Mouse (Mus musculus) T-helper 2 cell (primary cell): Measurements from ENCODE around the gene Gadd45g.
"Not testable (repeated sequence)": the region's sequence is repeated elsewhere in the genome, so short reads cannot be mapped to it uniquely, and the experiment has no call there.

ENCODE experiments used
- in situ Hi-C: fragments of 300-600 bp; cut with MboI, MseI; formaldehyde crosslinking; loops from one replicate; pipeline ENCODE4 v1.15.1; 2025; ENCODE audit warnings: high pct_unique_total_duplicates

The Gadd45g gene

DNA sequence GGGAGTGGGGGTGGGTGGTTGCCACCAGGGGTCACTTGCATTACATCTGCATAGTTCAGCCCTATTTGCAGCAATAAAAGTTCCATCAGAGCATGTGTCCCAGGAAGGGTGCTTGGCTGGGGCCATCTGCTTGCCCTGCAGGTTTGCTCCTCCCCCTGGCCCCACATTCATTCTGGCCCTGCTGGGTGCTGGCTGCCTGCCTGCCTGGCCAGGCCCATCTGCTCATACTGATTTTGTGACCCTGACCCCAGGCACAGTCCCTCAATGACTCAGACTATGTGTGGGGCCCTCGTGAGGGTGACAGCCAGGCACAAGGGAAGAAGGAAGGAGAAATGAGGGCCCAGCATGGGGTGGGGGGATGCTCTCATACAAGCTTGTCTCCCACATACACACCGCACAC, 12.9 kb upstream of the Gadd45g start:
- in situ Hi-C loops, result no loop called here

DNA sequence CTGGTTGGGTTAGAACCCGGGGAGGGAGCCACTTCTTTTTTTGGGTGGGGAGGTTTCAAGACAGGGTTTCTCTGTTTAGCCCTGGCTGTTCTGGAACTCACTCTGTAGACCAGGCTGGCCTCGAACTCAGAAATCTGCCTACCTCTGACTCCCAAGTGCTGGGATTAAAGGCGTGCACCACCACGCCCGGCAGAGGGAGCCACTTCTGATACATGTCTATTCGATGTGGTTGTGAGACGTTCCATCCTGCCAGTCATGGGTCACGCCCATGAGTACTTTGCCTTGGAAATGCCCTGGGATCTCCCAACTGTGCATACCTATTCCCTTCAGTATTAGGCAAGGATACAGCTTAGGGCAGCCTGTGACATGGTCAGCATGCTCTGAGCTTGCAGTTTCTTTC, 12.5 kb upstream of the Gadd45g start:
- in situ Hi-C loops, result not testable (repeated sequence)

- in situ Hi-C loops, result no loop called here
Measured at GRCm38 (mm10) chr13:51834520-51834919, 12.0 kb upstream of the Gadd45g start.

DNA sequence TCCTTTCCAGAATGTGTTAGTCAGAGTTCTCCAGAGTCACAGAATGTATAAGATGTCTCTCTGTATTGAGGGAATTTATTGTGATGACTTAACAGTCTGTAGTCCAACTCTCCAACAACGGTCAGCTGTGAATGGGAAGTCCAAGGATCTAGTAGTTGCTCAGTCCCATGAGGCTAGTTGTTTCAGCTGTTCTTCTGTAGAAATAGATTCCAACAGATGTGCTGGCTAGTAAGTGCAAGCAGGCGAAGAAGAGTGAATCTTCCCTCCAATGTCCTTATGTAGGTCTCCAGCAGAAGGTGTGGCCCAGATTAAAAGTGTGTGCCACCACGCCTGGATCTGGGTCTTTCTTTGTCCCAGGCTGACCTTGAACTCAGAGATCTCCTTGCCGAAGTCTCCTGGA, 11.3 kb upstream of the Gadd45g start:
- in situ Hi-C loops, result loop anchor here (5.0 kb wide), 2 partner anchors 387 to 787 kb away; no protein-coding TSS in a partner anchor

DNA sequence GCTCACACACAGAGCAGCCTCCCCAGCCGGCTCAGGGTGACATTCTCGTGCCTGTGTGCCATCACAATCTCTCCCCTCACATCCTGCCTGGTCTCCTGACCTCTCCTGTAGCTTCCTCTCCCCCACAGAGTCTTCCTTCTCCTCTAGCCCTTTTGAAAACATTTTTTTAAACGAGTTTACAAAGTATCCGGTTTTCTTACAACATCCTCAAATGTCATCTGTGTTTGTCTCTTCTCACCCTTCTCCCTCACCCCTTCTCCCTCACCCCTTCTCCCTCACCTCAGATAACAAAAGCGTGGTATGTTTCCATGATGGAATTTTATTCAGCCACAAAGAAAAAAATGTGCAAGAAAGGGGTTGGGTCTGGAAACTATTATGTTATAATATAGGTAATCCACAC, 9.1 kb upstream of the Gadd45g start:
- in situ Hi-C loops, result loop anchor here (5.0 kb wide), 2 partner anchors 385 to 785 kb away; no protein-coding TSS in a partner anchor

DNA sequence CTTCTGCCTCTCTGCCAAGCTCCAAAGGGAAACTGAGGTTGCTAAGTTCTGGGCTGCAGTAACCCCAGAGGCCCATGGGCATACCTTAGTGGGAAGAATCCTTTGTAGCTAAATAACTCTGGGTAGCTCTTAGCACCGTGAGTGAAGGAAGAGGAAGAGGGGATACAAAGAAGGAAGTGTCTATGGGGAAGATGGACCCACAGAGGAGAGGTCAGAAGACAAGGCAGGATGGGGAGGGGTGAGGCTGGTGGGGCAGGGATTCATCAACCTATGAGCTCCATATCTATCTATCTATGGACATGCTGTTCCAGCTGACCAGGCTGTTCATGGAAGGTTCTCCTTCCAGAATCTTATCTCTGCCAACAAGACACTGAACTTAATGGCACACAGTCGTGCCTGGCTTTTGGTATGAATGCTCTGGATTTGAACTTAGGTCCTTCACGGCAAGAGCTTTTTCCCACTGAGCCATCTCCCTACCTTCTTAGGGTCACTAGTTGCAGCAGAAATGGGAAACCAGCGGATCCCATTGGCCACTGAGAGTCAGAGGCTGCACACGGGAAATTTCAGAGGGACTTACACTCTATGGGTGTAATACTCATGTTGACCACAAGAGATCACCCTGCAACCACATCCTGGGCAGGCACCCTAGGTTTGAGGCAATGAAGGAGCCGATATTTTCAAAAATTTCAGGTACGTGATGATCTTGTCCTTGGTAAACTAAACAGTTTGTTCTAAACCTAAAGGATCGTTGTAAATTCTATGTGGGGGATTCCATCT, 7.0 kb upstream of the Gadd45g start:
- in situ Hi-C loops, result loop anchor here (5.0 kb wide), 3 partner anchors 383 to 973 kb away; no protein-coding TSS in a partner anchor

- in situ Hi-C loops, result loop anchor here (5.0 kb wide), 1 partner anchor 972 kb away; no protein-coding TSS in a partner anchor
Measured at GRCm38 (mm10) chr13:51840702-51841101, 5.8 kb upstream of the Gadd45g start.

GRCm38 (mm10) chr13:51841541-51842115, 4.8 kb upstream of the Gadd45g start:
- in situ Hi-C loops, result loop anchor here (5.0 kb wide), 1 partner anchor 971 kb away; no protein-coding TSS in a partner anchor

DNA sequence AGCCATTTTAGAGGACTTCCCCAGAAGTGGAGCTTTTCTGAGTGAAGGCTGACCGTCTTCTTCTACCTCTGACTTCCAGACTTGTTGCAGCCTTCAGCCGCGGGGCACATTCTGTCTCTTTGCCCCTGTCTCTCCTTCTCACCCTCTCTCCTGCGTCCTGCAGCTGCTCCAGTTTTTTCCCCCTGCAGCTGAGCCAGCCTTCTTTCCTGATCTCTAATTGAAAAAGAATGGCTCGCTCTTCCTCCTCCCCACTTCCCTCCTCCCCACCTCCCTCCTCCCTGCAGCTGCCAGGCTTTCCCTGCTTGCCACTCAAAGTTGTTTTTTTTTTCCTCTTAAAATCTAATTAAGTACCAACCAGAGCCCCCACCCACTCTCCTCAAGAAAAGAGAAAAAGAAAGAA, 4.3 kb upstream of the Gadd45g start:
- in situ Hi-C loops, result loop anchor here (5.0 kb wide), 1 partner anchor 970 kb away; no protein-coding TSS in a partner anchor

GRCm38 (mm10) chr13:51842773-51843172, 3.7 kb upstream of the Gadd45g start:
- in situ Hi-C loops, result loop anchor here (5.0 kb wide), 1 partner anchor 970 kb away; no protein-coding TSS in a partner anchor

- in situ Hi-C loops, result loop anchor here (5.0 kb wide), 1 partner anchor 969 kb away; no protein-coding TSS in a partner anchor
Measured at GRCm38 (mm10) chr13:51843298-51843697, 3.2 kb upstream of the Gadd45g start.

GRCm38 (mm10) chr13:51844118-51844517, 2.4 kb upstream of the Gadd45g start:
- in situ Hi-C loops, result loop anchor here (5.0 kb wide), 1 partner anchor 968 kb away; no protein-coding TSS in a partner anchor

- in situ Hi-C loops, result loop anchor here (5.0 kb wide), 2 partner anchors 118 to 968 kb away; no protein-coding TSS in a partner anchor
Measured at GRCm38 (mm10) chr13:51844661-51845060, 1.8 kb upstream of the Gadd45g start.

GRCm38 (mm10) chr13:51845072-51845471, 1.4 kb upstream of the Gadd45g start:
- in situ Hi-C loops, result loop anchor here (5.0 kb wide), 1 partner anchor 117 kb away; no protein-coding TSS in a partner anchor

DNA sequence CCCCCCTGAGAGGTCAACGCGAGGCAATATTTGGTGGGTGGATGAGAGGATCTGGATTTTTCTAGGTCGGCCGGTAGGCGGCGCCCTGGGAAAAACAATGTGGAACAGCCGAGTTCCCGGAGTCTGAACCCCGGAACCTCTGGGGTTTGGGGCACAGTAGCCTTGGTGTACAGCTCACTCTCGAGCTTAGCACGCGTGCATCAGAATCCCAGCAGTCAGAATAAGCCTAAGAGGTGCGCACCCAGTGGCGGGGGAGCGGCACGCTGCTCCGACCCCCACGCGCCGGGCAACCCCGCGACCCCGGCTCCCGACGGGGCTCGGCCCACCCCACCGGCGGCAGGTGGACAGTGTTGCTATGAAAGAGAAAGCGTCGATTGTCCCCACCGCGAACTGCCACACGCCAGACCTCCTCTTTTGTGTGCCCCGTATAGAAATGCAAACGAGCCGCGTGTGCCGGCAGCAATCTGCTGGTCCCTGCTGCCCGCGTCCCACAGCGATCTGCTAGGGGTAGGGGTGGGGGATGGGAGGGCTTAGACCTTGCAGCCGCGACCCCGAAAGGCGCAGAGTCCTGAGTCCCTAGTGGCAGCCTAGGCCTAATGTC, 787 bp upstream of the Gadd45g start:
- in situ Hi-C loops, result loop anchor here (5.0 kb wide), 1 partner anchor 117 kb away; no protein-coding TSS in a partner anchor

GRCm38 (mm10) chr13:51846868-51847793, 653 bp downstream of the Gadd45g start:
- in situ Hi-C loops, result loop anchor here (5.0 kb wide), 1 partner anchor 115 kb away; no protein-coding TSS in a partner anchor

DNA sequence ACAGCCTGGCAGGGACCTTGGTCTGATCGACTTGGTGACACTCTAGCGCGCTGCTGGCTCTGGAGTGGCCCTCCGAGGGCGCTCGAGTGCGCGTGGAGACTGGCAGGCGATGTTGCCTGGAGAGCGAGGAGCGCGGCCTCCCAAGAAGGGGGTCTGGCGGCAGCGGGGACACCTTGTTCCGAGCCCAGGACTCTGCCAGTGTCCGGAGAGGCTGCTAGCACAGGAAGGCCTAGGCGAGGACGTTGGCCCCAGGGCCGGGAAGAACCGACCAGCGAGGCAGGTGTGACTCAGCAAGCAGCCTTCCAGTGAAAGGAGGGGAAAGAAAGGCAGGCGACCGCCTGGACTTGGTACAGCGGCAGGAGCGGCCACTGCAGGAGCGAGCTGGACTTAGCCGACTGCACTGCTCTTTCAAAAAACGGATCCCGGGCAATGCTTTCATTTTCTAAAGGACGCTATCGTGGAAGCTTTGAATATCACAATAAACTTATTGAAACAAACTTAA, 1.6 kb downstream of the Gadd45g start:
- in situ Hi-C loops, result loop anchor here (5.0 kb wide), 1 partner anchor 114 kb away; no protein-coding TSS in a partner anchor

GRCm38 (mm10) chr13:51848481-51849240, 2.2 kb downstream of the Gadd45g start:
- in situ Hi-C loops, result loop anchor here (5.0 kb wide), 1 partner anchor 114 kb away; no protein-coding TSS in a partner anchor

- in situ Hi-C loops, result loop anchor here (5.0 kb wide), 1 partner anchor 113 kb away; no protein-coding TSS in a partner anchor
Measured at GRCm38 (mm10) chr13:51849241-51850033, 3.0 kb downstream of the Gadd45g start.
